In genomic region chr12:105354266-105354665, GRCm38 (mm10) we compare ENCODE assay signal across 11 mouse cellular contexts. TPM values are rescaled to one million over a fixed set of nuclear protein-coding genes. Genes with fewer than 3 reads are reported as not detected.
DNase-seq lines count a peak whose midpoint lies in the region; ATAC-seq and TF ChIP-seq lines count a peak whose summit lies in the region.
"Had no signal": no experiment of that assay in that cellular context is flagged by ENCODE, and none has a peak within 500 bp of the region (broad histone marks: within the 10 kb centered on the region; RNA-seq: fewer than 3 reads in every experiment).

No protein-coding gene starts in this region.

- H3K4me1 ChIP-seq in midbrain, embryonic 15.5 days = peaks cover 13% of the 10 kb centered on the region
- H3K4me1 ChIP-seq in lung, adult 2 months (ENCODE audit: control insufficient read depth, insufficient read depth, low read length) = no peaks in the 10 kb centered on the region

- H3K36me3 ChIP-seq in midbrain, embryonic 15.5 days (replicated peaks) = no peaks in the 10 kb centered on the region

- no peak overlapping the region for H3K4me2 ChIP-seq in midbrain, embryonic 15.5 days
- H3K4me2 ChIP-seq: lung, embryonic 14.5 days had no signal

- DNase-seq in cerebellum, adult 8-10 months = peak; percentile 73
- peak; percentile 70 to 81 for DNase-seq in layer of hippocampus, adult 18-20 months (ENCODE audit: low spot score in 2 of 2)
- no peak for DNase-seq in adrenal gland, adult (ENCODE audit: inconsistent age in 2 of 2, low spot score in 1 of 2)
- DNase-seq in thymus, postnatal 36 days = no peak
- no peak for DNase-seq in lung, adult 2 months
- DNase-seq: kidney, adult 9 months; lung, embryonic 14.5 days had no signal

- no peak overlapping the region for H3K4me3 ChIP-seq in midbrain, embryonic 15.5 days
- H3K4me3 ChIP-seq in lung, adult 2 months (replicated peaks; ENCODE audit: extremely low read depth, low read depth, low read length) = no peak overlapping the region

- TF ChIP-seq CTCF in lung, adult 2 months (IDR thresholded peaks at IDR 0.05; ENCODE audit: insufficient read depth, low read length) = no peak

- TF ChIP-seq POLR2A in lung, adult 2 months (IDR thresholded peaks at IDR 0.05; ENCODE audit: borderline replicate concordance, extremely low read depth, low read depth, low read length) = no peak

- no peak overlapping the region for H3K27ac ChIP-seq in midbrain, embryonic 15.5 days

- ATAC-seq in cerebellum, adult (ENCODE audit: insufficient number of reproducible peaks, low FRiP score, low TSS enrichment) = peak; percentile 49; the same call in 1 of the 2 replicates
- ATAC-seq in midbrain, embryonic 15.5 days (replicated peaks) = peak; percentile 60; the same call in 1 of the 2 replicates

- WGBS in midbrain, embryonic 15.5 days = 80% methylated on average over 9 of the region's 9 CpGs
- 69% methylated on average over 9 of the region's 9 CpGs for WGBS in lung, adult 2 months

- H3K9me3 ChIP-seq in midbrain, embryonic 15.5 days = no peaks in the 10 kb centered on the region

- H3K9ac ChIP-seq in midbrain, embryonic 15.5 days = no peak overlapping the region
- H3K9ac ChIP-seq: lung, embryonic 14.5 days had no signal

- H3K27me3 ChIP-seq in midbrain, embryonic 15.5 days (replicated peaks) = no peaks in the 10 kb centered on the region

RNA-seq across cellular contexts. Expression of gene Tunar, which starts 20.6 kb away (rescaled TPM):
- 10 to 100 TPM; 16.2 to 16.8 TPM for total RNA-seq in layer of hippocampus, adult 18-20 months (2021)
- polyA plus RNA-seq in midbrain, embryonic 15.5 days (2015; fragmentation: Nextera tagmentation; extraction: Ambion mirVana) = 17.8 and 18.6 TPM in 2 replicates
- not detected in 2 replicates for polyA plus RNA-seq in lung, adult 2 months (2012; rRNA removed)
- total RNA-seq: neutrophil, adult 5-6 weeks had no signal
- polyA plus RNA-seq: gonadal fat pad, adult 2 months had no signal

Comparison
In these comparisons a context has a peak if more than half of its experiments do, and no peak if none do; other contexts are left out.
1. DNase-seq: peak in cerebellum, adult 8-10 months (single experiment) and layer of hippocampus, adult 18-20 months (2 of 2); none in adrenal gland, adult (0 of 2), thymus, postnatal 36 days (0 of 2) and lung, adult 2 months (single experiment).
2. RNA of gene Tunar, which starts 20.6 kb away (polyA plus RNA-seq): 17.8 to 18.6 TPM in midbrain, embryonic 15.5 days; not detected in lung, adult 2 months; every median in the first group is over 10 times any median in the second.